Mouse (Mus musculus): Measurements from ENCODE around the gene Atxn7l3.

DNA sequence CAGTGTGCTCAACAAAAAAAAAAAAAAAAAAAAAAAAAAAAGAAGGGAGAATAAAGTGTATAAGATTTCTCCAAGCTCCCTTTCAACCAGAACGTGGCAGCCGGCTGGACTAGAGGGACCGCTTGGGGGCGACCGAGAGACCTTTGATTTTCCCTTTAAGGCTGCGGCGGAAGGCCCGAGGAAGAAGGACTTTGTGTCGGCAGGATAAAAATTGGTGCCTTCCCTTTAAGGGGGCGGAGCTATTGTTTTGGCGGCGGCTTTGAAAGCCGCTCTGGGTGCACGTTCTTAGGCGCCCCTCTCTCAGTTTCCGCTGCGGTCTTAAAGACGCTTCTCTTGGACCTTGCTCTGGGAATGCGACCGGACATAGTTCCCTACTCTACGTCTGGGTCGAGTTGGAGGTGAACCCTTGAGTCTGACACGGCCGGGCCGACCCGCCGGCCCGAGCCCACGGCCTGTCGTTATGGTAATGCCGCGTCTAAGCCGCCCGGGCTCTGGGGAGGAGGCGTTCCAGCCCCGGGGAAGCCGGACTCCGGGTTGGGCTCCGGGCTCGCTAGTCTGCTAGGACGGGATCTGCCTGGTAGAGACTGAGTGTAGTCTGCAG, 47.7 kb downstream of the Atxn7l3 start, which contains the start of gene BC030867:
- TF ChIP-seq CTCF (IDR thresholded peaks at IDR 0.05) (peak; percentile 82), EP300 (IDR thresholded peaks at IDR 0.05) (peak; percentile 52; the same call in 1 of the 2 replicates)
